Mouse (Mus musculus) heart, embryonic 14.5 days (tissue): ENCODE results near the gene Hist1h1t. TPM values are rescaled to one million over a fixed set of nuclear protein-coding genes. Genes with fewer than 3 reads are reported as not detected.
A peak's percentile ranks its signal among the peaks of the same experiment; 100 is the strongest.

Experiments used
- ATAC-seq: fragments of 200-750 bp; cut with Nextera tagmentation; 2 replicates; pipeline ENCODE4 v1.8.0; 2017; ENCODE audit warnings: low read depth, moderate TSS enrichment; ENCODE audit not compliant: insufficient number of reproducible peaks, insufficient read depth, low FRiP score
- H3K27ac ChIP-seq, 2 experiments: fragments of 200-500 bp in 1 of 2; fragments of 300-500 bp in 1 of 2; sonication (generic) in 1 of 2; replicated peaks in 1 of 2; 2 replicates each; pipeline ENCODE4 v1.5.1; 2012 to 2014; ENCODE audit warnings: low read depth in 2 of 2, low read length in 2 of 2, control low read depth in 1 of 2, mild to moderate bottlenecking in 1 of 2, mixed read lengths in 1 of 2; ENCODE audit not compliant: control insufficient read depth in 1 of 2, insufficient read depth in 1 of 2
- H3K27me3 ChIP-seq: fragments of 300-500 bp; sonication (generic); 2 replicates; pipeline ENCODE4 v1.6.1; 2014; ENCODE audit warnings: mild to moderate bottlenecking, low read length, control low read depth; ENCODE audit not compliant: control insufficient read depth, insufficient read depth
- H3K36me3 ChIP-seq: fragments of 300-500 bp; sonication (generic); 2 replicates; pipeline ENCODE4 v1.6.1; 2014; ENCODE audit warnings: mild to moderate bottlenecking, control low read depth, low read length, mixed read lengths; ENCODE audit not compliant: control insufficient read depth, insufficient read depth
- H3K4me1 ChIP-seq, 2 experiments: fragments of 200-500 bp in 1 of 2; fragments of 300-500 bp in 1 of 2; sonication (generic) in 1 of 2; 2 replicates each; pipeline ENCODE4 v1.6.1; 2012 to 2014; ENCODE audit warnings: low read length in 2 of 2, control low read depth in 1 of 2, mixed read lengths in 1 of 2; ENCODE audit not compliant: control insufficient read depth in 2 of 2, insufficient read depth in 2 of 2
- H3K4me2 ChIP-seq: fragments of 300-500 bp; sonication (generic); 2 replicates; pipeline ENCODE4 v1.6.1; 2014; ENCODE audit warnings: mild to moderate bottlenecking, low read length
- H3K4me3 ChIP-seq, 2 experiments: fragments of 200-500 bp in 1 of 2; fragments of 300-500 bp in 1 of 2; sonication (generic) in 1 of 2; 2 replicates each; pipeline ENCODE4 v1.5.1; 2012 to 2014; ENCODE audit warnings: low read length in 2 of 2, mild to moderate bottlenecking in 2 of 2, control low read depth in 1 of 2, low read depth in 1 of 2, moderate library complexity in 1 of 2; ENCODE audit not compliant: control insufficient read depth in 1 of 2, insufficient read depth in 1 of 2
- H3K9ac ChIP-seq: fragments of 300-500 bp; sonication (generic); 2 replicates; pipeline ENCODE4 v1.6.1; 2014; ENCODE audit warnings: mild to moderate bottlenecking, low read length
- H3K9me3 ChIP-seq: fragments of 300-500 bp; sonication (generic); 2 replicates; pipeline ENCODE4 v1.6.1; 2016; ENCODE audit warnings: low read length, control low read depth; ENCODE audit not compliant: control insufficient read depth
- WGBS: fragments of 180-500 bp; shearing (Covaris S2); extraction: QIAGEN DNeasy Blood & Tissue Kit; methylation state at CpG from one replicate; pipeline ENCODE4 v1.1.7; 2014; 5-methylcytosine and 5-hydroxymethylcytosine counted together
- microRNA-seq: library from miRNA; unstranded; fragments of <30 nt; microRNA quantifications from one replicate; pipeline ENCODE4, GENCODE M21; 2016
- polyA plus RNA-seq: library from polyadenylated mRNA; unstranded; fragments of >200 nt; fragmentation: Nextera tagmentation; extraction: Ambion mirVana; gene quantifications from 2 replicates; pipeline ENCODE4 v1.2.1, GENCODE M21; 2014

Gene Hist1h1t
- polyA plus RNA-seq, 1 experiment from 2014 or later, result 0.30 TPM

DNA sequence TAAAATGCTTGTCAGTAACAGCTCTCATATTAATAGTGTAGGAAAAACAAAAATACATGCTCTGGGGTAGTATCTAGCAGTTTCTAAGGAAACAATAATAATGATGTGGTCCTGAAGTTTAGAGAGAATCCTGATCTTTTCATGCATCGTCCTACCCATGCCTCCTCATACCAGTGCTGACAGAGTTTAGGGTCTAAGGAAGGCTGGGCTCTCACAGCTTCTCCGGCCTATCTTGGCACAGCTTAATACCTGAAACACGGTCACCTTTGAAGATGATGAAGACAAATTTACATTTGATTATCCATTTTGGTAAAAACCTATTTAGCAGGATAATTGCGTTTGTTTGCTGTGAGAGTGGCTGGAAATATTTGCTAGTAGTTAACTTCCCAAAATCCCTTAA, 48.3 kb downstream of the Hist1h1t start:
- WGBS, result 48% methylated on average over 4 of the region's 4 CpGs
- Histone ChIP-seq H3K4me3 (peak overlapping the region in 1 of 2 experiments; percentile 38; a peak in 2 of 4 replicates), H3K27ac (peak overlapping the region in 1 of 2 experiments; percentile 99; a peak in 1 of 4 replicates)

DNA sequence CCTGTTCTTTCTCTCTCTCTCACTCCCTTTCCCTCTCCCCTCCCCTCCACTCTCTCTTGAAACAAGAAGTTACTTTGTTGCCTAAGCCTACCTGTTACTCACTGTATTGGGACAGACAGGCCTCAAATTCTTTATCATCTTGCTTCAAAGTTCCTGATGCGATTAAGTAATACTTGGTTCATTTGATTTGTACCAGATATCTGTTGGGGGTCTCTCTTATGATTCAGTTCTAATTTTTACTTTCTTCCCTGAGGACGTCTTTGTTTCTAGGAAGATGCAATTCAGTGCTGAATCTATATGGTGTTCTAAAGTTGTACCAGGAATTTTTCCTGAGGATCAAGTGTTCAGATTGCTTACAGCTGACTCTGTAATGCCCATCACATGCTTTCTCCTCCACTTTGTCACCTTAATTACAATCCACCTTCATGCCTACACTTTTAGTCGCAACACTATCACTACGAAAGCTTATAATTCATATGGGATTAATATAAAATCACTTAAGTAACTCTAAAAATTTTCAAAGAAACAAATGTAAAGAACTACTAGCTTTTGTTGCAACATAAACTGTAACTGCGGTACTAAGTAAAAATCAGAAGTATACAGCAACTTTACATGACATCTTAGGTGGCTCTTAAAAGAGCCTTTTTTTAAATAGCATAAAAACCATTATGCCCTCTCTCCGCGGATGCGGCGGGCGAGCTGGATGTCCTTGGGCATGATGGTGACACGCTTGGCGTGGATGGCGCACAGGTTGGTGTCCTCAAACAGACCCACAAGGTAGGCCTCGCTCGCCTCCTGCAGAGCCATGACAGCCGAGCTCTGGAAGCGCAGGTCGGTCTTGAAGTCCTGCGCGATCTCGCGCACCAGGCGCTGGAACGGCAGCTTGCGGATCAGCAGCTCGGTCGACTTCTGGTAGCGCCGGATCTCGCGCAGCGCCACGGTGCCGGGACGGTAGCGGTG, 49.1 kb downstream of the Hist1h1t start:
- H3K9me3 ChIP-seq, result no peaks in the 10 kb centered on the region
- H3K4me3 ChIP-seq, result peak overlapping the region; percentile 38 to 51
- ATAC-seq, result no peak
- 2% methylated on average over 13 of the region's 36 CpGs for WGBS
- no peaks in the 10 kb centered on the region for H3K27me3 ChIP-seq
- peak overlapping the region; percentile 74 for H3K9ac ChIP-seq
- peaks cover 0 to 32% of the 10 kb centered on the region in 2 experiments; a peak in 2 of 4 replicates for H3K4me1 ChIP-seq
- no peaks in the 10 kb centered on the region for H3K36me3 ChIP-seq
- peak overlapping the region; percentile 70 to 99 for H3K27ac ChIP-seq
- peak overlapping the region; percentile 77 for H3K4me2 ChIP-seq

More for the DNA sequence above, 48.3 kb downstream of the Hist1h1t start:
- no peaks in the 10 kb centered on the region for H3K27me3 ChIP-seq
- no peaks in the 10 kb centered on the region for H3K9me3 ChIP-seq
- no peak for ATAC-seq
- no peaks in the 10 kb centered on the region for H3K36me3 ChIP-seq
- peaks cover 0 to 32% of the 10 kb centered on the region in 2 experiments; a peak in 2 of 4 replicates for H3K4me1 ChIP-seq
- peak overlapping the region; percentile 77 for H3K4me2 ChIP-seq
- peak overlapping the region; percentile 74 for H3K9ac ChIP-seq

GRCm38 (mm10) chr13:23745381-23746161, 50.0 kb downstream of the Hist1h1t start, which contains the start of gene Hist1h3c:
Gene Hist1h3c (minus strand): TSS chr13:23745602.
- no peak for ATAC-seq
- Histone ChIP-seq H3K27ac (peak within 1 kb of the TSS; percentile 99 to 100), H3K4me1 (peaks cover 0 to 29% of the 10 kb centered on the region in 2 experiments; a peak in 2 of 4 replicates), H3K27me3 (no peaks in the 10 kb centered on the region), H3K9me3 (no peaks in the 10 kb centered on the region), H3K9ac (peak within 1 kb of the TSS; percentile 81), H3K4me3 (peak within 1 kb of the TSS; percentile 38 to 60), H3K36me3 (no peaks in the 10 kb centered on the region), H3K4me2 (peak within 1 kb of the TSS; percentile 77)
- 1% methylated on average over 23 of the region's 28 CpGs for WGBS

Small RNA genes within 50 kb of the gene (microRNA-seq; reads per million reads assigned to microRNA genes)
- gene Gm44314 (not detected), gene Gm44350 (not detected)

Other genes starting within 250 kb of the Hist1h1t start
- 1.7 and 1.9 TPM in 2 replicates for gene Btn1a1, start 229.9 kb upstream of the Hist1h1t start, polyA plus RNA-seq
- gene Btn2a2, start 207.0 kb upstream of the Hist1h1t start, polyA plus RNA-seq, result 0.40 and 0.43 TPM in 2 replicates
- gene Hist1h4h, start 164.8 kb upstream of the Hist1h1t start, polyA plus RNA-seq, result 7.5 and 8.5 TPM in 2 replicates
- gene Hist1h2af, start 161.9 kb upstream of the Hist1h1t start, polyA plus RNA-seq, result 3.8 and 5.4 TPM in 2 replicates
- gene Hist1h3g, start 160.4 kb upstream of the Hist1h1t start, polyA plus RNA-seq, result 3.0 and 4.3 TPM in 2 replicates
- 0.65 and 0.66 TPM in 2 replicates for gene Hist1h2bh, start 152.4 kb upstream of the Hist1h1t start, polyA plus RNA-seq
- 0.65 and 0.72 TPM in 2 replicates for gene Hist1h3f, start 151.8 kb upstream of the Hist1h1t start, polyA plus RNA-seq
- not detected in 2 replicates for gene Hist1h4f, start 144.2 kb upstream of the Hist1h1t start, polyA plus RNA-seq
- 0.24 and 0.41 TPM in 2 replicates for gene Hist1h1d, start 142.6 kb upstream of the Hist1h1t start, polyA plus RNA-seq
- gene Hist1h3e, start 133.4 kb upstream of the Hist1h1t start, polyA plus RNA-seq, result 2.0 TPM in 2 replicates
- gene Hist1h2ae, start 124.6 kb upstream of the Hist1h1t start, polyA plus RNA-seq, result 34.9 and 49.1 TPM in 2 replicates
- gene Hist1h2bg, start 124.4 kb upstream of the Hist1h1t start, polyA plus RNA-seq, result 3.7 and 6.2 TPM in 2 replicates
- gene Hist1h2bf, start 121.6 kb upstream of the Hist1h1t start, polyA plus RNA-seq, result 0.61 and 3.7 TPM in 2 replicates
- gene Hist1h2ad, start 121.4 kb upstream of the Hist1h1t start, polyA plus RNA-seq, result 0.44 and 0.53 TPM in 2 replicates
- gene Hist1h3d, start 120.1 kb upstream of the Hist1h1t start, polyA plus RNA-seq, result 2.2 and 3.7 TPM in 2 replicates
- 38.6 and 49.0 TPM in 2 replicates for gene Hist1h4d, start 114.2 kb upstream of the Hist1h1t start, polyA plus RNA-seq
- gene Hist1h2be, start 74.7 kb upstream of the Hist1h1t start, polyA plus RNA-seq, result 1.3 and 1.8 TPM in 2 replicates
- gene Hist1h1e, start 73.3 kb upstream of the Hist1h1t start, polyA plus RNA-seq, result 8.7 and 10.0 TPM in 2 replicates
- 0.46 and 0.65 TPM in 2 replicates for gene Hist1h2ac, start 11.9 kb upstream of the Hist1h1t start, polyA plus RNA-seq
- gene Hist1h2bc, start 11.6 kb upstream of the Hist1h1t start, polyA plus RNA-seq, result 51.9 and 57.5 TPM in 2 replicates
- gene Hist1h4c, start 2.6 kb downstream of the Hist1h1t start, polyA plus RNA-seq, result 2.2 and 3.2 TPM in 2 replicates
- gene Hfe, start 15.0 kb downstream of the Hist1h1t start, polyA plus RNA-seq, result 13.0 and 15.1 TPM in 2 replicates
- 36.9 and 43.9 TPM in 2 replicates for gene Hist1h1c, start 43.0 kb downstream of the Hist1h1t start, polyA plus RNA-seq
- 2.5 and 2.7 TPM in 2 replicates for gene Hist1h3c, start 49.8 kb downstream of the Hist1h1t start, polyA plus RNA-seq
- gene Hist1h2bb, start 50.9 kb downstream of the Hist1h1t start, polyA plus RNA-seq, result 1.7 and 2.3 TPM in 2 replicates
- 14.5 and 14.6 TPM in 2 replicates for gene Hist1h2ab, start 55.3 kb downstream of the Hist1h1t start, polyA plus RNA-seq
- 4.6 and 6.7 TPM in 2 replicates for gene Hist1h3b, start 56.5 kb downstream of the Hist1h1t start, polyA plus RNA-seq
- gene Hist1h4b, start 61.2 kb downstream of the Hist1h1t start, polyA plus RNA-seq, result 0.63 TPM in 1 of 2 replicates, not detected in the other
- gene Hist1h4a, start 65.4 kb downstream of the Hist1h1t start, polyA plus RNA-seq, result 1.1 TPM in 1 of 2 replicates, not detected in the other
- gene Hist1h3a, start 66.6 kb downstream of the Hist1h1t start, polyA plus RNA-seq, result 2.6 and 3.0 TPM in 2 replicates
- 1.6 and 2.7 TPM in 2 replicates for gene Hist1h1a, start 67.9 kb downstream of the Hist1h1t start, polyA plus RNA-seq
- not detected in 2 replicates for gene Trim38, start 74.1 kb downstream of the Hist1h1t start, polyA plus RNA-seq
- not detected in 2 replicates for gene Slc17a2, start 111.2 kb downstream of the Hist1h1t start, polyA plus RNA-seq
- not detected in 2 replicates for gene Slc17a3, start 143.6 kb downstream of the Hist1h1t start, polyA plus RNA-seq
- gene Slc17a1, start 171.9 kb downstream of the Hist1h1t start, polyA plus RNA-seq, result not detected in 2 replicates
- not detected in 2 replicates for gene Slc17a4, start 219.2 kb downstream of the Hist1h1t start, polyA plus RNA-seq
- gene Hist1h2ba, start 238.3 kb downstream of the Hist1h1t start, polyA plus RNA-seq, result not detected in 2 replicates
- not detected in 2 replicates for gene Hist1h2aa, start 238.6 kb downstream of the Hist1h1t start, polyA plus RNA-seq